In the genomic region with DNA sequence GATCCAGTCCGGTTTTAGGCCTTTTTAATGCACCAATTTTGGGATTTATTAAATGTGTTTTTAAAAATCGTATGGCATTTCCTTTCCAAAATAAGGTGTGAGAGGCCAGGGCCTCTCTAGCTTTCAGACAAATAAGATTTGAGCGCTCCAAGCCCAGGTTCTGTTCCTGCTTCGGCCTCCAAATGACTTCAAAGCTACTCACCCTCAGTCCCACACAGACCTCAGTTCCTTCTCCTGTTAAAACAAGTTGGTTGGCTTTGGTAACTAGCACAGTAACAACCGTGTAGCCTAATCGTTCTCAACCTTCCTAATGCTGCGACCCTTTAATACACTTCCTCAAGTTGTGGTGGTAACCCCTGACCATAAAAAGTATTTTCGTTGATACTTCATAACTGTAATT, we compare ENCODE assay signal across 7 mouse cellular contexts. TPM values are rescaled to one million over a fixed set of nuclear protein-coding genes. Genes with fewer than 3 reads are reported as not detected.
DNase-seq lines count a peak whose midpoint lies in the region; ATAC-seq and TF ChIP-seq lines count a peak whose summit lies in the region.

No protein-coding gene starts in this region.

- no peak for ATAC-seq in lung, postnatal 0 days
- no peak for ATAC-seq in limb, embryonic 12.5 days (ENCODE audit: insufficient number of reproducible peaks, insufficient read depth, low FRiP score, low TSS enrichment, low read depth)
- no peak for ATAC-seq in stomach, embryonic 15.5 days (ENCODE audit: insufficient read depth, low FRiP score, low read depth)

- no peak for TF ChIP-seq EP300 in lung, postnatal 0 days (IDR thresholded peaks at IDR 0.05)

- peak overlapping the region; percentile 100 for H3K4me2 ChIP-seq in lung, postnatal 0 days (replicated peaks; ENCODE audit: low read depth, low read length)
- peak overlapping the region; percentile 82 for H3K4me2 ChIP-seq in limb, embryonic 12.5 days
- peak overlapping the region; percentile 97 for H3K4me2 ChIP-seq in stomach, embryonic 15.5 days

- WGBS in lung, postnatal 0 days, result 41% methylated on average over 8 of the region's 8 CpGs
- WGBS in forebrain, embryonic 10.5 days, result 60% methylated on average over 8 of the region's 8 CpGs
- WGBS in limb, embryonic 12.5 days, result 51% methylated on average over 8 of the region's 8 CpGs
- whole genome bisulfite sequencing in stomach, embryonic 15.5 days, result 44% methylated on average over 8 of the region's 8 CpGs

- H3K27ac ChIP-seq in lung, postnatal 0 days (ENCODE audit: low read length), result no peak overlapping the region; the same call in 1 of the 2 replicates
- peak overlapping the region; percentile 94 for H3K27ac ChIP-seq in forebrain, embryonic 10.5 days
- H3K27ac ChIP-seq in limb, embryonic 12.5 days, result peak overlapping the region; percentile 79
- H3K27ac ChIP-seq in stomach, embryonic 15.5 days, result peak overlapping the region; percentile 55; the same call in 1 of the 2 replicates

- peak overlapping the region; percentile 72 for H3K4me3 ChIP-seq in lung, postnatal 0 days (ENCODE audit: low read depth, low read length)
- peak overlapping the region; percentile 68 for H3K4me3 ChIP-seq in forebrain, embryonic 10.5 days
- peak overlapping the region; percentile 61 for H3K4me3 ChIP-seq in limb, embryonic 12.5 days (replicated peaks)
- peak overlapping the region; percentile 86 for H3K4me3 ChIP-seq in stomach, embryonic 15.5 days (replicated peaks)

- no peaks in the 10 kb centered on the region for H3K9me3 ChIP-seq in lung, postnatal 0 days (ENCODE audit: low read length)
- H3K9me3 ChIP-seq in forebrain, embryonic 10.5 days, result no peaks in the 10 kb centered on the region
- H3K9me3 ChIP-seq in limb, embryonic 12.5 days, result no peaks in the 10 kb centered on the region
- no peaks in the 10 kb centered on the region for H3K9me3 ChIP-seq in stomach, embryonic 15.5 days

- H3K36me3 ChIP-seq in lung, postnatal 0 days (ENCODE audit: insufficient read depth, low read length), result no peaks in the 10 kb centered on the region
- H3K36me3 ChIP-seq in forebrain, embryonic 10.5 days (replicated peaks), result no peaks in the 10 kb centered on the region
- no peaks in the 10 kb centered on the region for H3K36me3 ChIP-seq in limb, embryonic 12.5 days
- H3K36me3 ChIP-seq in stomach, embryonic 15.5 days, result no peaks in the 10 kb centered on the region

- 0 out of 2 replicates have a peak overlapping the region, but pooled peaks have one; percentile 52 for H3K9ac ChIP-seq in lung, postnatal 0 days (replicated peaks; ENCODE audit: low read depth)
- H3K9ac ChIP-seq in limb, embryonic 12.5 days (replicated peaks), result 0 out of 2 replicates have a peak overlapping the region, but pooled peaks have one; percentile 70
- no peak overlapping the region for H3K9ac ChIP-seq in stomach, embryonic 15.5 days

- TF ChIP-seq CTCF in lung, postnatal 0 days (IDR thresholded peaks at IDR 0.05), result no peak

- H3K4me1 ChIP-seq in lung, postnatal 0 days (ENCODE audit: insufficient read depth, low read depth, low read length), result peaks cover 9% of the 10 kb centered on the region; the same call in 1 of the 2 replicates
- H3K4me1 ChIP-seq in forebrain, embryonic 10.5 days, result peaks cover 54% of the 10 kb centered on the region
- H3K4me1 ChIP-seq in limb, embryonic 12.5 days (replicated peaks), result peaks cover 32% of the 10 kb centered on the region
- H3K4me1 ChIP-seq in stomach, embryonic 15.5 days, result peaks cover 34% of the 10 kb centered on the region

- no peaks in the 10 kb centered on the region for H3K27me3 ChIP-seq in lung, postnatal 0 days (replicated peaks; ENCODE audit: insufficient read depth, low read length)
- 0 out of 2 replicates have a peak, but pooled peaks cover 5% of the 10 kb centered on the region for H3K27me3 ChIP-seq in forebrain, embryonic 10.5 days (ENCODE audit: poor library complexity, severe bottlenecking)
- no peaks in the 10 kb centered on the region for H3K27me3 ChIP-seq in limb, embryonic 12.5 days
- no peaks in the 10 kb centered on the region for H3K27me3 ChIP-seq in stomach, embryonic 15.5 days (replicated peaks)

- DNase-seq in lung, postnatal 0 days (ENCODE audit: low spot score), result no peak
- no peak for DNase-seq in lung, postnatal 36 days
- DNase-seq in forebrain, embryonic 10.5 days (ENCODE audit: extremely low spot score, low spot score), result no peak
- DNase-seq in adrenal gland, postnatal 10 days, result no peak
- DNase-seq in spleen, postnatal 4 days (ENCODE audit: low spot score in 2 of 2), result no peak

RNA-seq across cellular contexts. Expression of a gene that starts 0.7 kb away (rescaled TPM):
- polyA plus RNA-seq in lung, postnatal 0 days (2015; fragmentation: Nextera tagmentation; extraction: Ambion mirVana), result 38.9 and 42.4 TPM in 2 replicates
- polyA plus RNA-seq in forebrain, embryonic 10.5 days (2016; fragmentation: Nextera tagmentation; extraction: Ambion mirVana), result 36.9 and 38.9 TPM in 2 replicates
- 29.6 and 32.3 TPM in 2 replicates for polyA plus RNA-seq in limb, embryonic 12.5 days (2016; fragmentation: Nextera tagmentation; extraction: Ambion mirVana)
- polyA plus RNA-seq in stomach, embryonic 15.5 days (2015; fragmentation: Nextera tagmentation; extraction: Ambion mirVana), result 29.2 and 38.2 TPM in 2 replicates
- total RNA-seq in adrenal gland, postnatal 10 days (2021), result 100 to 1,000 TPM in 1 of 2 experiments, 10 to 100 TPM in 1; 98.6 to 160 TPM
